Mouse (Mus musculus) spleen, adult 2 months (tissue): ENCODE results near the gene Tmco4. TPM values are rescaled to one million over a fixed set of nuclear protein-coding genes. Genes with fewer than 3 reads are reported as not detected.

Experiments
- DNase-seq, 2 experiments: peaks; one replicate each; pipeline versions ENCODE4 v3.0.0 to v3.0.0-alpha.2; 2012 to 2021; ENCODE audit warnings: low spot score in 2 of 2, low read depth in 1 of 2
- H3K27ac ChIP-seq: fragments of 200-500 bp; 2 replicates; pipeline ENCODE4 v1.5.1; 2012; ENCODE audit warnings: low read length, inconsistent platforms; ENCODE audit not compliant: insufficient read depth
- H3K27me3 ChIP-seq: fragments of 200-500 bp; 2 replicates; pipeline ENCODE4 v1.6.1; 2012; ENCODE audit warnings: mild to moderate bottlenecking, moderate library complexity, low read length, inconsistent platforms; ENCODE audit not compliant: control insufficient read depth, insufficient read depth
- H3K36me3 ChIP-seq: fragments of 200-500 bp; 2 replicates; pipeline ENCODE4 v1.6.1; 2012; ENCODE audit warnings: mild to moderate bottlenecking, low read length, inconsistent platforms; ENCODE audit not compliant: control insufficient read depth, insufficient read depth
- H3K4me1 ChIP-seq: fragments of 200-500 bp; 2 replicates; pipeline ENCODE4 v1.6.1; 2011; ENCODE audit warnings: inconsistent platforms; ENCODE audit not compliant: control insufficient read depth, insufficient read depth, insufficient read length
- H3K4me3 ChIP-seq: fragments of 200-500 bp; 2 replicates; pipeline ENCODE4 v1.5.1; 2011; ENCODE audit warnings: mild to moderate bottlenecking, inconsistent platforms; ENCODE audit not compliant: insufficient read depth, insufficient read length; ENCODE audit errors: extremely low read depth
- CTCF ChIP-seq: fragments of 200-500 bp; IDR thresholded peaks from 2 replicates; pipeline ENCODE4 v1.5.1; 2011; ENCODE audit warnings: mild to moderate bottlenecking, inconsistent platforms; ENCODE audit not compliant: insufficient read depth, insufficient read length, insufficient replicate concordance; ENCODE audit errors: extremely low read depth
- POLR2A ChIP-seq: fragments of 200-500 bp; IDR thresholded peaks from 2 replicates; pipeline ENCODE4 v1.6.1; 2011; ENCODE audit warnings: low read depth, low read length, inconsistent platforms
- whole genome bisulfite sequencing: fragments of 180-500 bp; shearing (Covaris S2); methylation state at CpG from one replicate; pipeline ENCODE4 v1.1.7; 2018; 5-methylcytosine and 5-hydroxymethylcytosine counted together
- polyA plus RNA-seq: library from polyadenylated mRNA; depleted of rRNA; stranded (reverse); fragments of >200 nt; gene quantifications from 2 replicates; pipeline ENCODE4 v1.2.3, GENCODE M21; 2012; rRNA removed

Gene Tmco4
- 18.4 and 21.8 TPM in 2 replicates for polyA plus RNA-seq

GRCm38 (mm10) chr4:138972827-138973718, at the start of gene Tmco4:
Gene Tmco4 (plus strand): TSS chr4:138972888.
- WGBS: under 1% methylated on average over 60 of the region's 60 CpGs
- DNase-seq: peak; percentile 74 to 81
- Histone ChIP-seq H3K4me3 (peak within 1 kb of the TSS; percentile 91), H3K27ac (peak within 1 kb of the TSS; percentile 91), H3K27me3 (no peaks in the 10 kb centered on the region), H3K36me3 (no peaks in the 10 kb centered on the region), H3K4me1 (peaks cover 6% of the 10 kb centered on the region; the same call in 1 of the 2 replicates)
- TF ChIP-seq CTCF (no peak), POLR2A (peak; percentile 62)

GRCm38 (mm10) chr4:138925561-138925960, 47.1 kb upstream of the Tmco4 start:
- Histone ChIP-seq H3K4me1 (no peaks in the 10 kb centered on the region), H3K4me3 (no peak overlapping the region), H3K27me3 (no peaks in the 10 kb centered on the region), H3K27ac (no peak overlapping the region), H3K36me3 (no peaks in the 10 kb centered on the region)
- WGBS: 83% methylated on average over 2 of the region's 2 CpGs
- TF ChIP-seq POLR2A (no peak), CTCF (no peak)
- no peak for DNase-seq

- H3K4me3 ChIP-seq: no peak overlapping the region
- no peak overlapping the region for H3K27ac ChIP-seq
- no peaks in the 10 kb centered on the region for H3K36me3 ChIP-seq
- peaks cover 2% of the 10 kb centered on the region; the same call in 1 of the 2 replicates for H3K4me1 ChIP-seq
- no peak for DNase-seq
- whole genome bisulfite sequencing: 75% methylated on average over 3 of the region's 3 CpGs
- TF ChIP-seq POLR2A (no peak), CTCF (no peak)
- H3K27me3 ChIP-seq: peaks cover 2% of the 10 kb centered on the region; the same call in 1 of the 2 replicates
These were observed 38.8 kb upstream of the Tmco4 start for GRCm38 (mm10) chr4:138933862-138934261.

- H3K4me1 ChIP-seq: peaks cover 2% of the 10 kb centered on the region; the same call in 1 of the 2 replicates
- TF ChIP-seq CTCF (no peak), POLR2A (no peak)
- WGBS: 88% methylated on average over 11 of the region's 11 CpGs
- no peak overlapping the region for H3K27ac ChIP-seq
- H3K4me3 ChIP-seq: no peak overlapping the region
- H3K27me3 ChIP-seq: peaks cover 2% of the 10 kb centered on the region; the same call in 1 of the 2 replicates
- no peaks in the 10 kb centered on the region for H3K36me3 ChIP-seq
- no peak for DNase-seq
These were observed 38.1 kb upstream of the Tmco4 start for GRCm38 (mm10) chr4:138934456-138935145.

- Histone ChIP-seq H3K27ac (no peak overlapping the region), H3K4me1 (peaks cover 2% of the 10 kb centered on the region; the same call in 1 of the 2 replicates), H3K27me3 (no peaks in the 10 kb centered on the region), H3K36me3 (no peaks in the 10 kb centered on the region), H3K4me3 (no peak overlapping the region)
- no peak for DNase-seq
- 33% methylated on average over 10 of the region's 10 CpGs for WGBS
- TF ChIP-seq POLR2A (no peak), CTCF (no peak)
These were observed 34.0 kb upstream of the Tmco4 start for GRCm38 (mm10) chr4:138938495-138939269.

GRCm38 (mm10) chr4:138939481-138939880, 33.2 kb upstream of the Tmco4 start:
- no peak overlapping the region for H3K4me3 ChIP-seq
- no peaks in the 10 kb centered on the region for H3K36me3 ChIP-seq
- H3K27me3 ChIP-seq: no peaks in the 10 kb centered on the region
- TF ChIP-seq CTCF (no peak), POLR2A (no peak)
- DNase-seq: no peak
- H3K27ac ChIP-seq: no peak overlapping the region
- 78% methylated on average over 4 of the region's 4 CpGs for WGBS
- peaks cover 2% of the 10 kb centered on the region; the same call in 1 of the 2 replicates for H3K4me1 ChIP-seq
